Mouse (Mus musculus): ENCODE measurements at regions not wholly inside any gene's neighbourhood (a gene's known extent, or its start where the extent isn't known, plus 50 kb on each side); places are given as distances from the start of the nearest gene placed in this dataset.

- TF ChIP-seq NRF1 (IDR thresholded peaks at IDR 0.05; ENCODE audit: insufficient read depth, low read depth, low read length, poor library complexity, severe bottlenecking) (no peak), POLR2A (IDR thresholded peaks at IDR 0.05; ENCODE audit: control insufficient read depth in 1 of 2, insufficient read depth in 1 of 2, low read depth in 1 of 2, low read length in 2 of 2, poor library complexity in 1 of 2) (no peak), TAL1 (IDR thresholded peaks at IDR 0.05; ENCODE audit: low read length) (no peak), KAT2A (conservative IDR thresholded peaks at IDR 0.05; ENCODE audit: low read depth, low read length) (no peak), CTCF (IDR thresholded peaks at IDR 0.05 in 2 of 3, conservative IDR thresholded peaks at IDR 0.05 in 1 of 3; ENCODE audit: control insufficient read depth in 1 of 3, insufficient read depth in 1 of 3, low read depth in 2 of 3, low read length in 3 of 3, poor library complexity in 1 of 3, severe bottlenecking in 1 of 3) (no peak), ZKSCAN1 (IDR thresholded peaks at IDR 0.05; ENCODE audit: low read depth, low read length) (no peak), MXI1 (IDR thresholded peaks at IDR 0.05; ENCODE audit: low read depth, low read length) (no peak), JUND (IDR thresholded peaks at IDR 0.05; ENCODE audit: low read depth, low read length) (no peak), ZMIZ1 (IDR thresholded peaks at IDR 0.05; ENCODE audit: low read depth, low read length) (no peak), MAFK (IDR thresholded peaks at IDR 0.05; ENCODE audit: borderline replicate concordance, low read depth, low read length) (no peak)
These were observed 392.1 kb upstream of the Oprm1 start for GRCm38 (mm10) chr10:6366182-6366581.

All from MEL (cell line).